Mouse (Mus musculus): ENCODE data around the gene Ubr7. TPM values are rescaled to one million over a fixed set of nuclear protein-coding genes. Genes with fewer than 3 reads are reported as not detected.

Ubr7 gene
- polyA plus RNA-seq, 1 experiment, result 9.3 TPM

DNA sequence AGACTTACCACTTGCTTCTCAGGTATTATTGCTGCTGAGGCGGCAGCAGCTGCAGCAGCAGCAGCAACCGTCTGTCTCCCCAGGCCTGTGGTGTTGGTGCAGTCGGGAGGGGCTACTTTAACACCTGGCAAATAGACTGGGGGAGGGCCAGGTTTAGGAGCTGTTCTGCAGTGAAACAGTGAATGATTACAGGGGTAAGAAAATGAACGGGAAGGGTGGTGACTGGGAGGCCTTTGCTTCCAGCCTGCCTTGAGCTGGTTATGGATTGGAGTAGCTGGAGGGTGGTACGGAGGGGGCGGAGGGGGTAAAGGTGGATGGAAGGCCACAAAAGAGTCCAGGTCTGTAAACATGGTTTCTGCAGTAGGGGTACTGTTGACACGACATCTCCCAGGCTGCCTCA lies 30.2 kb downstream of the Ubr7 start:
- 89% methylated on average over 7 of the region's 7 CpGs for WGBS
- DNase-seq (ENCODE audit: low read depth in 1 of 2, low spot score in 2 of 2), result no peak
- no peak for TF ChIP-seq CTCF (IDR thresholded peaks at IDR 0.05; ENCODE audit: extremely low read depth, insufficient read depth, insufficient read length, insufficient replicate concordance)
- TF ChIP-seq POLR2A (IDR thresholded peaks at IDR 0.05; ENCODE audit: low read depth, low read length), result no peak
- H3K27me3 ChIP-seq (ENCODE audit: control insufficient read depth, insufficient read depth, low read length), result no peaks in the 10 kb centered on the region
- no peaks in the 10 kb centered on the region for H3K4me1 ChIP-seq (ENCODE audit: control insufficient read depth, insufficient read depth, insufficient read length)
- H3K36me3 ChIP-seq (ENCODE audit: control insufficient read depth, insufficient read depth, low read length), result peaks cover 41% of the 10 kb centered on the region
- H3K27ac ChIP-seq (ENCODE audit: insufficient read depth, low read length), result no peak overlapping the region
- no peak overlapping the region for H3K4me3 ChIP-seq (ENCODE audit: extremely low read depth, insufficient read depth, insufficient read length)

DNA sequence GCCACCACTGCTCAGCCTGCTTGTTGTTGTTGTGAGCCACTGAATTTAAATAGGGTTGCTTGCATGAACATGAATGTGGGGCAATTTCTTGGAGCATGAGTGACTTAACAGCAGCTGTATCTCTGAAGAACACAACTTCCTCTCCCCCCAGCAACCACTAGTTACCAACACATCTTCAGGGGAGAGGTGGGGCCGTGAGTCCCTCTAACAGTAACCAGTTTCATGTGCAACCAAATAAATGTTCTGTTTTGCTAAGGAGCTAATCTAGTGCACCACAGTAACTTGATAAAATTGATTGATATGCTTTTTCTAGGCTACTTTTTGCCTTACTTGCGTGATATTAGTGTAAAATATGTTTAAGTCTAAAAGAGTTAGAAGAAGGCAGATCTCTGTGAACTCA lies 41.8 kb downstream of the Ubr7 start:
- H3K27ac ChIP-seq (ENCODE audit: insufficient read depth, low read length), result no peak overlapping the region
- TF ChIP-seq CTCF (IDR thresholded peaks at IDR 0.05; ENCODE audit: extremely low read depth, insufficient read depth, insufficient read length, insufficient replicate concordance) (no peak), POLR2A (IDR thresholded peaks at IDR 0.05; ENCODE audit: low read depth, low read length) (no peak)
- peaks cover 10% of the 10 kb centered on the region for H3K36me3 ChIP-seq (ENCODE audit: control insufficient read depth, insufficient read depth, low read length)
- 78% methylated on average over 2 of the region's 2 CpGs for WGBS
- H3K4me1 ChIP-seq (ENCODE audit: control insufficient read depth, insufficient read depth, insufficient read length), result no peaks in the 10 kb centered on the region
- H3K27me3 ChIP-seq (ENCODE audit: control insufficient read depth, insufficient read depth, low read length), result no peaks in the 10 kb centered on the region
- H3K4me3 ChIP-seq (ENCODE audit: extremely low read depth, insufficient read depth, insufficient read length), result no peak overlapping the region
- DNase-seq (ENCODE audit: low read depth in 1 of 2, low spot score in 2 of 2), result no peak

DNA sequence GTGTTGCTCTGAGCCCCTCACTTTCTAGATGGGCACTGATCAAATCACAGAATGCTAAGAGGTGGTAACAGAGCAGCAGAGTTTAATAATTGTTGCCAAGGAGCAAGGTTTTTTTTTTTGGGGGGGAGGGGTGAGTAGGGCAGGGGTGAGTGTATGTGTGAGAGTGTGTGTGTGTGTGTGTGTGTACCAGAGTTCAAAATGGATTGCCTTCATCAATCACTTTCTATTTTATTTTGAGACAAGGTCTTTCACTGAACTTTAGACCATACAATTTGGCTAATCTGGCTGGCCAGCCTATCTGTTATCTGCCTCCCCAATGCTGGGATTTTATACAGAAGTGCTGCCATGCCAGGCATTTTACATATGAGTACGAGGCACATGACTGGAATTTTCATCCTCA lies 57.1 kb downstream of the Ubr7 start:
- no peak overlapping the region for H3K4me3 ChIP-seq (ENCODE audit: extremely low read depth, insufficient read depth, insufficient read length)
- H3K4me1 ChIP-seq (ENCODE audit: control insufficient read depth, insufficient read depth, insufficient read length), result no peaks in the 10 kb centered on the region; the same call in 1 of the 2 replicates
- H3K27ac ChIP-seq (ENCODE audit: insufficient read depth, low read length), result no peak overlapping the region
- H3K27me3 ChIP-seq (ENCODE audit: control insufficient read depth, insufficient read depth, low read length), result no peaks in the 10 kb centered on the region
- 89% methylated on average over 1 of the region's 1 CpGs for WGBS
- peaks cover 6% of the 10 kb centered on the region for H3K36me3 ChIP-seq (ENCODE audit: control insufficient read depth, insufficient read depth, low read length)
- DNase-seq (ENCODE audit: low read depth in 1 of 2, low spot score in 2 of 2), result no peak
- TF ChIP-seq POLR2A (IDR thresholded peaks at IDR 0.05; ENCODE audit: low read depth, low read length), result no peak
- TF ChIP-seq CTCF (IDR thresholded peaks at IDR 0.05; ENCODE audit: extremely low read depth, insufficient read depth, insufficient read length, insufficient replicate concordance), result no peak

DNA sequence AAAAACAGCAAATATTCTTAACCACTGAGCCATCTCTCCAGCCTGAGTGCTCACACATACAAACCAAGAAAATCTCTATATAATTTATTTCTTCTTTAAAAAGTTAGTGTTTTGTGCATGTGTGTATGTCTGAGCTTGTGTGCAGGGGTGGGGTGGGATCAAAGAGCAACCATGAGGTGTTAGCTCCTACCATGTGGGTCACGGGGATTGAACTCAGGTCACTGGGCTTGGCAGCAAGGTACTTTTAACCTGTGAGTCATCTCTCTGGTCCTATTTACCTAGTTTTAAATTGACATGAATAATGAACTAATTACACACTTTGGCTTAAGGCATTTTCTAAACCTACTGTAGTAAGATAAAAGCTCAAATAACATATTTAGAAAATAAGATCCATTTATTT lies 68.6 kb downstream of the Ubr7 start:
- WGBS, result 97% methylated on average over 1 of the region's 1 CpGs
- Histone ChIP-seq H3K4me1 (ENCODE audit: control insufficient read depth, insufficient read depth, insufficient read length) (no peaks in the 10 kb centered on the region), H3K27me3 (ENCODE audit: control insufficient read depth, insufficient read depth, low read length) (no peaks in the 10 kb centered on the region), H3K36me3 (ENCODE audit: control insufficient read depth, insufficient read depth, low read length) (no peaks in the 10 kb centered on the region), H3K27ac (ENCODE audit: insufficient read depth, low read length) (no peak overlapping the region), H3K4me3 (ENCODE audit: extremely low read depth, insufficient read depth, insufficient read length) (no peak overlapping the region)
- TF ChIP-seq CTCF (IDR thresholded peaks at IDR 0.05; ENCODE audit: extremely low read depth, insufficient read depth, insufficient read length, insufficient replicate concordance) (no peak), POLR2A (IDR thresholded peaks at IDR 0.05; ENCODE audit: low read depth, low read length) (no peak)
- no peak for DNase-seq (ENCODE audit: low read depth in 1 of 2, low spot score in 2 of 2)

DNA sequence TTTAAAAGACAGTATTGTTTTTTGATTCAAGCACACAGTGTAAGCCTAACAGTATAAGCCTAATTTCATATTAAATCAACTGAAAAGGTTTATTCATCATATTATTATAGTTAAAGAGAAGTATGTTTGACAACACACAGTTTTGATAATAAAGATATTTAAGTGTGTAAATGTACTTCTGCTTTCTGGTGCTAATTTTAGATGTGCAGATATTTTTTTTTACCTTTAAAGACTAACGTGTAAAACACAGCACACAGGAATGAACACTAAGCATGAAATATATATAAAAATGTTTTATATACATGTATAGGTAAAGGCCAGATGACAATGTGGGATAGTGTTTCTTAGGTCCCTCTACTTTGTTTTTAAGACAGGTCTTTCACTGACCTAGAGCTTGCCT lies 69.4 kb downstream of the Ubr7 start:
- no peak overlapping the region for H3K27ac ChIP-seq (ENCODE audit: insufficient read depth, low read length)
- no peaks in the 10 kb centered on the region for H3K36me3 ChIP-seq (ENCODE audit: control insufficient read depth, insufficient read depth, low read length)
- TF ChIP-seq CTCF (IDR thresholded peaks at IDR 0.05; ENCODE audit: extremely low read depth, insufficient read depth, insufficient read length, insufficient replicate concordance) (no peak), POLR2A (IDR thresholded peaks at IDR 0.05; ENCODE audit: low read depth, low read length) (no peak)
- H3K27me3 ChIP-seq (ENCODE audit: control insufficient read depth, insufficient read depth, low read length), result no peaks in the 10 kb centered on the region
- H3K4me3 ChIP-seq (ENCODE audit: extremely low read depth, insufficient read depth, insufficient read length), result no peak overlapping the region
- no peaks in the 10 kb centered on the region for H3K4me1 ChIP-seq (ENCODE audit: control insufficient read depth, insufficient read depth, insufficient read length)
- WGBS, result 18% methylated on average over 1 of the region's 1 CpGs
- DNase-seq (ENCODE audit: low read depth in 1 of 2, low spot score in 2 of 2), result no peak

Other genes with a start within 250 kb of the Ubr7 start
- 0.12 TPM in 1 of 2 replicates, not detected in the other for gene Chga, start 203.0 kb upstream of the Ubr7 start, polyA plus RNA-seq (2012; rRNA removed)
- gene Itpk1, start 53.0 kb upstream of the Ubr7 start, polyA plus RNA-seq (2012; rRNA removed), result 21.1 and 22.2 TPM in 2 replicates
- gene Moap1, start 14.3 kb upstream of the Ubr7 start, polyA plus RNA-seq (2012; rRNA removed), result 0.32 and 0.40 TPM in 2 replicates
- gene Tmem251, start 14.2 kb upstream of the Ubr7 start, polyA plus RNA-seq (2012; rRNA removed), result 1.8 and 2.6 TPM in 2 replicates
- not detected in 2 replicates for gene Gm28051, start 202 bp upstream of the Ubr7 start, polyA plus RNA-seq (2012; rRNA removed)
- gene Gon7, start 164 bp upstream of the Ubr7 start, polyA plus RNA-seq (2012; rRNA removed), result 11.3 and 13.7 TPM in 2 replicates
- gene Gm20604, start 705 bp downstream of the Ubr7 start, polyA plus RNA-seq (2012; rRNA removed), result 0.86 and 0.93 TPM in 2 replicates
- gene Btbd7, start 120.5 kb downstream of the Ubr7 start, polyA plus RNA-seq (2012; rRNA removed), result 7.0 and 8.2 TPM in 2 replicates
- not detected in 2 replicates for gene Cox8c, start 141.3 kb downstream of the Ubr7 start, polyA plus RNA-seq (2012; rRNA removed)
- 0.08 and 0.12 TPM in 2 replicates for gene Unc79, start 190.9 kb downstream of the Ubr7 start, polyA plus RNA-seq (2012; rRNA removed)

Data from spleen, adult 2 months (tissue).